Mouse (Mus musculus) hindbrain, embryonic 10.5 days (tissue): ENCODE data around the gene Olfr1061. TPM values are rescaled to one million over a fixed set of nuclear protein-coding genes. Genes with fewer than 3 reads are reported as not detected.
"Not testable (repeated sequence)": the region's sequence is repeated elsewhere in the genome, so short reads cannot be mapped to it uniquely, and the experiment has no call there.

Experiments used
- DNase-seq: peaks from one replicate; pipeline ENCODE4 v3.0.0-alpha.2; 2017; ENCODE audit warnings: low spot score
- H3K27ac ChIP-seq: fragments of 300-500 bp; sonication (generic); 2 replicates; pipeline ENCODE4 v1.5.1; 2016; ENCODE audit warnings: mild to moderate bottlenecking, moderate library complexity
- H3K27me3 ChIP-seq: fragments of 300-500 bp; sonication (generic); 2 replicates; pipeline ENCODE4 v1.6.1; 2016; ENCODE audit warnings: mild to moderate bottlenecking; ENCODE audit not compliant: poor library complexity, insufficient read depth, severe bottlenecking
- H3K36me3 ChIP-seq: fragments of 300-500 bp; sonication (generic); 2 replicates; pipeline ENCODE4 v1.6.1; 2016; ENCODE audit warnings: mild to moderate bottlenecking, moderate library complexity
- H3K4me1 ChIP-seq: fragments of 300-500 bp; sonication (generic); replicated peaks from 2 replicates; pipeline ENCODE4 v1.6.1; 2016; ENCODE audit warnings: mild to moderate bottlenecking
- H3K4me3 ChIP-seq: fragments of 300-500 bp; sonication (generic); 2 replicates; pipeline ENCODE4 v1.5.1; 2016; ENCODE audit warnings: mild to moderate bottlenecking, moderate library complexity
- H3K9me3 ChIP-seq: fragments of 300-500 bp; sonication (generic); 2 replicates; pipeline ENCODE4 v1.6.1; 2016; ENCODE audit warnings: mild to moderate bottlenecking, moderate library complexity
- WGBS: fragments of 180-500 bp; shearing (Covaris S2); methylation state at CpG from one replicate; pipeline ENCODE4 v1.1.7; 2016; 5-methylcytosine and 5-hydroxymethylcytosine counted together
- polyA plus RNA-seq: library from polyadenylated mRNA; unstranded; fragments of >200 nt; fragmentation: Nextera tagmentation; extraction: Ambion mirVana; gene quantifications from 2 replicates; pipeline ENCODE4 v1.2.1, GENCODE M21; 2016

The Olfr1061 gene
- polyA plus RNA-seq = not detected in 2 replicates

- 85% methylated on average over 1 of the region's 1 CpGs for WGBS
Measured at GRCm38 (mm10) chr2:86413950-86414349, at the start of gene Olfr1061. TSS of gene Olfr1061 (minus strand) at chr2:86414050.

GRCm38 (mm10) chr2:86460434-86460833, 46.6 kb upstream of the Olfr1061 start:
- no peaks in the 10 kb centered on the region for H3K4me1 ChIP-seq
- H3K27me3 ChIP-seq = no peaks in the 10 kb centered on the region
- no peaks in the 10 kb centered on the region for H3K36me3 ChIP-seq
- no peaks in the 10 kb centered on the region for H3K9me3 ChIP-seq
- no peak overlapping the region for H3K27ac ChIP-seq
- 72% methylated on average over 1 of the region's 1 CpGs for WGBS
- H3K4me3 ChIP-seq = no peak overlapping the region
- DNase-seq = no peak

More at GRCm38 (mm10) chr2:86413950-86414349, at the start of gene Olfr1061:
- no peaks in the 10 kb centered on the region for H3K27me3 ChIP-seq
- H3K4me3 ChIP-seq = no peak within 1 kb of the TSS
- H3K4me1 ChIP-seq = no peaks in the 10 kb centered on the region
- DNase-seq = no peak
- H3K27ac ChIP-seq = no peak within 1 kb of the TSS
- H3K9me3 ChIP-seq = no peaks in the 10 kb centered on the region
- no peaks in the 10 kb centered on the region for H3K36me3 ChIP-seq

DNA sequence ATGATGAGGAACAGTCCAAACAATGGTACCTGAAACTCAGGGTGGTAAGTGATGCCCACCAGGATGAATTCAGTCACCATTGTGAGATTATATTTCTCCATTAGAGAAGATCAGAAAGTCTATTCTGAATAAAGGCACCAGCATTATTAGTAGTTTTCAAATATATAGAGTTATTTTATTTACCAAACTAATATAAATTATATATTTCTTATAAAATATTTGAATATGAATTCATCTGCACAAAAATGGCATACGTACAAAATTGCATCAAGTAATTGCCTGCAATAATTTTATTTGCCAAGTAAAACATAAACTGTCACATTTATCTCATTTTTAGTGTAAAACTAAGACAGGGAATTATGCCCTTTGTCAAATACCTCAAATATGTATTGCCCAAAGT, 42.3 kb upstream of the Olfr1061 start, which contains the start of gene Olfr1066:
Gene Olfr1066, minus strand, starts transcription at position 101 of the 400 bp plus-strand sequence.
- 88% methylated on average over 1 of the region's 1 CpGs for WGBS
- Histone ChIP-seq H3K4me3 (no peak within 1 kb of the TSS), H3K9me3 (no peaks in the 10 kb centered on the region), H3K27ac (no peak within 1 kb of the TSS), H3K27me3 (no peaks in the 10 kb centered on the region), H3K4me1 (no peaks in the 10 kb centered on the region), H3K36me3 (no peaks in the 10 kb centered on the region)
- no peak for DNase-seq

DNA sequence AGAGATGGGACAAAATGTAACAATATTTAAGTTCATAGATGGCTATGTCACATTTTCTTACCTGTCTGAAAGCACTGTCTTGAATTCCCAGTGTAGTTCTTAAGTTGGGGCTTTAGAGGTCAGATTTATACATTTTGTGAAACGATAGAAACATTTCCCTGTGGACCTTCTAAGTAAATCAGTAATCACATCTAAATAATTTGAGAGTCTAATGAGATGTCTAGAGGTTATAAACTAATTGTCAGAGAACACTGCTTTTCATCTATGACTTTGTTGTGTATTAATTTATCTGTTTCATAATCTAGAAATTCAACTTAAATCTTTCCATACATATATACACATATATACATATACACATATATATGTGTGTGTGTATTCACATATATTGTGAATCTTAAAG, 36.6 kb upstream of the Olfr1061 start, which contains the start of gene Olfr1065:
Gene Olfr1065, minus strand, starts transcription at position 101 of the 400 bp plus-strand sequence.
- DNase-seq, H3K36me3 ChIP-seq: not testable (repeated sequence)
- WGBS = 67% methylated on average over 1 of the region's 1 CpGs

DNA sequence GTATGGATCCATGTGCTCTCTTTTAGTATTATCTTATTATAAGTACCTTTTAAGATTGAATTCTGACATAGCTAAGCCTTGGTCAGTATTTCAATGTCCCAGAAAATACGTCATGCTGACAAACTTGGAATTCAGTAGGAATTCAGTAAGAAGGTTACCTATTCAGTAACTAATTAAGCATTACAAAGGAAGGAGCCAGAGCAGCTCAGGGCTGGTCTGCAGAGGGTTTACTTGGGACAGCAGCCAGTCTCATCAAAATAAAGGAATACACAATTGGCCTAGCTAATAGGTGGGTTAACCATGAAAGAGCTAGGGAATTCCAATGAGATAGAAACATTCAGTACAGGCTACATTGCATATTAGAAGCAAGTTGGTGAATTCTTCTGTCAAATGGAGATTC, 28.3 kb upstream of the Olfr1061 start:
- not testable (repeated sequence) for H3K27ac ChIP-seq, H3K9me3 ChIP-seq, H3K4me1 ChIP-seq, DNase-seq, H3K4me3 ChIP-seq, H3K36me3 ChIP-seq, H3K27me3 ChIP-seq
- WGBS = 60% methylated on average over 1 of the region's 1 CpGs

More for the DNA sequence above, 36.6 kb upstream of the Olfr1061 start, which contains the start of gene Olfr1065:
- not testable (repeated sequence) for H3K4me1 ChIP-seq, H3K27ac ChIP-seq, H3K9me3 ChIP-seq, H3K4me3 ChIP-seq, H3K27me3 ChIP-seq

GRCm38 (mm10) chr2:86428511-86428910, 14.7 kb upstream of the Olfr1061 start:
- not testable (repeated sequence) for H3K4me3 ChIP-seq, H3K9me3 ChIP-seq, H3K27me3 ChIP-seq, H3K27ac ChIP-seq, H3K36me3 ChIP-seq, H3K4me1 ChIP-seq, DNase-seq
- 90% methylated on average over 8 of the region's 8 CpGs for WGBS

GRCm38 (mm10) chr2:86426649-86427048, 12.8 kb upstream of the Olfr1061 start, which contains the start of gene Olfr1062:
TSS of gene Olfr1062 (minus strand) at chr2:86426749.
- DNase-seq, H3K9me3 ChIP-seq, H3K4me3 ChIP-seq, H3K36me3 ChIP-seq, H3K27ac ChIP-seq, H3K4me1 ChIP-seq, H3K27me3 ChIP-seq: not testable (repeated sequence)

GRCm38 (mm10) chr2:86395114-86395513, 18.7 kb downstream of the Olfr1061 start:
- H3K9me3 ChIP-seq = no peaks in the 10 kb centered on the region
- H3K4me1 ChIP-seq = no peaks in the 10 kb centered on the region
- no peak for DNase-seq
- no peaks in the 10 kb centered on the region for H3K36me3 ChIP-seq
- 89% methylated on average over 2 of the region's 2 CpGs for WGBS
- H3K27me3 ChIP-seq = no peaks in the 10 kb centered on the region
- H3K27ac ChIP-seq = no peak overlapping the region
- no peak overlapping the region for H3K4me3 ChIP-seq

DNA sequence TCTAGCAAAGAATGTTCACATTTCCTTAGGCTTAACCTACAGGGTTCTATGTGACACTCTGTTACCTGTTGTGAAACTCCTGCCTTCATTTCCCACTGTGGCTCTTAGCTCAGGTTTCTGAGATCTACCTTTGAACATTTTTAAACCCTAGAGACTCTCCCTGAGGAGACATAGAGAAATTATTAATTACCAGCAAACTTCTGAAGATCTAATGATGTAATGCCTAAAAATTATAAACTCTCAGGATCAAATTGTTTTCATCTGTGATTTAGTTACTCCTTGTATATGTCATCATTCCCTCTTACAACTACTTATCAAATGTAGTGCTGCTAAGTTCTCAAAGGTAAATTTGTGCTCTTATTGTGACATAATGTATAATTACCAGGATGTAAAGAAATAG, 25.4 kb downstream of the Olfr1061 start, which contains the start of gene Olfr1058:
Gene Olfr1058, minus strand, starts transcription at position 101 of the 400 bp plus-strand sequence.
- not testable (repeated sequence) for H3K27me3 ChIP-seq, H3K36me3 ChIP-seq, DNase-seq, H3K27ac ChIP-seq, H3K9me3 ChIP-seq, H3K4me3 ChIP-seq, H3K4me1 ChIP-seq

GRCm38 (mm10) chr2:86378293-86378692, 35.6 kb downstream of the Olfr1061 start, which contains the start of gene Olfr1057:
TSS of gene Olfr1057 (minus strand) at chr2:86378393.
- Histone ChIP-seq H3K36me3 (no peaks in the 10 kb centered on the region), H3K4me3 (no peak within 1 kb of the TSS), H3K27ac (no peak within 1 kb of the TSS), H3K9me3 (no peaks in the 10 kb centered on the region), H3K27me3 (no peaks in the 10 kb centered on the region), H3K4me1 (no peaks in the 10 kb centered on the region)
- no peak for DNase-seq

DNA sequence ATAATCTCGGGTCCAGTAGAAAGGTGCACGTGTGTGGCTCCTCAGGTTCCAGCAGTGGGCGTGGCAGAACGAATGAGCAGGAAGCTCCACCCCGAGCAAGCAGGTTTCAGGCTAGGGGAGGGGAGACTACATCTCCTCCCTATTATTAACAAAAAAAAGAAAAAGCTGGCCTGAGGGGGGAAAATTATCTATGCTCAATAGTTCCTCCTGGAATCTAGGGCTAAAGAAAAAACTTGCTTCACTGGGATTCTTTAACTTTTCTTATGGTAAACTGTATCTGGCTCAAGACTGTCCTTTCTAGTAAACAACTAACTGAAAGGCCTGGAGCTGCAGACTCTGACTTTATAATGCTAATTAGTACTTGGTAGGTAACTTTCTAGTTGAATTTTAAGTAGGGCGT, 47.5 kb downstream of the Olfr1061 start:
- not testable (repeated sequence) for H3K4me1 ChIP-seq, H3K27ac ChIP-seq, DNase-seq, H3K27me3 ChIP-seq, H3K36me3 ChIP-seq, H3K9me3 ChIP-seq, H3K4me3 ChIP-seq
- WGBS = 50% methylated on average over 1 of the region's 6 CpGs

Other genes starting within 250 kb of the Olfr1061 start
- gene Olfr1043, start 246.5 kb downstream of the Olfr1061 start, polyA plus RNA-seq = not detected in 2 replicates
- gene Olfr1044, start 236.2 kb downstream of the Olfr1061 start, polyA plus RNA-seq = not detected in 2 replicates
- gene Olfr52, start 228.4 kb downstream of the Olfr1061 start, polyA plus RNA-seq = not detected in 2 replicates
- not detected in 2 replicates for gene Olfr1045, start 211.0 kb downstream of the Olfr1061 start, polyA plus RNA-seq
- not detected in 2 replicates for gene Olfr1046, start 194.7 kb downstream of the Olfr1061 start, polyA plus RNA-seq
- not detected in 2 replicates for gene Olfr1047, start 182.6 kb downstream of the Olfr1061 start, polyA plus RNA-seq
- not detected in 2 replicates for gene Olfr1048, start 173.8 kb downstream of the Olfr1061 start, polyA plus RNA-seq
- gene Olfr1049, start 155.7 kb downstream of the Olfr1061 start, polyA plus RNA-seq = not detected in 2 replicates
- gene Olfr1051, start 135.0 kb downstream of the Olfr1061 start, polyA plus RNA-seq = not detected in 2 replicates
- gene Olfr1052, start 121.6 kb downstream of the Olfr1061 start, polyA plus RNA-seq = not detected in 2 replicates
- gene Olfr1053, start 98.8 kb downstream of the Olfr1061 start, polyA plus RNA-seq = not detected in 2 replicates
- gene Olfr1054, start 78.6 kb downstream of the Olfr1061 start, polyA plus RNA-seq = not detected in 2 replicates
- not detected in 2 replicates for gene Olfr1055, start 63.8 kb downstream of the Olfr1061 start, polyA plus RNA-seq
- gene Olfr1056, start 51.6 kb downstream of the Olfr1061 start, polyA plus RNA-seq = not detected in 2 replicates
- gene Olfr1057, start 35.7 kb downstream of the Olfr1061 start, polyA plus RNA-seq = not detected in 2 replicates
- not detected in 2 replicates for gene Olfr1058, start 25.5 kb downstream of the Olfr1061 start, polyA plus RNA-seq
- gene Olfr1062, start 12.7 kb upstream of the Olfr1061 start, polyA plus RNA-seq = not detected in 2 replicates
- not detected in 2 replicates for gene Olfr1065, start 36.5 kb upstream of the Olfr1061 start, polyA plus RNA-seq
- gene Olfr1066, start 42.2 kb upstream of the Olfr1061 start, polyA plus RNA-seq = not detected in 2 replicates
- gene Olfr228, start 73.3 kb upstream of the Olfr1061 start, polyA plus RNA-seq = not detected in 2 replicates
- gene Olfr1076, start 94.4 kb upstream of the Olfr1061 start, polyA plus RNA-seq = not detected in 2 replicates
- gene Olfr1079, start 128.4 kb upstream of the Olfr1061 start, polyA plus RNA-seq = not detected in 2 replicates
- not detected in 2 replicates for gene Olfr1080, start 144.2 kb upstream of the Olfr1061 start, polyA plus RNA-seq
- not detected in 2 replicates for gene Olfr1082, start 184.9 kb upstream of the Olfr1061 start, polyA plus RNA-seq
- gene Olfr1084, start 225.7 kb upstream of the Olfr1061 start, polyA plus RNA-seq = not detected in 2 replicates
- not detected in 2 replicates for gene Olfr1085, start 248.0 kb upstream of the Olfr1061 start, polyA plus RNA-seq